Comparison of ENCODE assay signal across 18 mouse cellular contexts in genomic region chr5:77143076-77143475, GRCm38 (mm10). TPM values are rescaled to one million over a fixed set of nuclear protein-coding genes. Genes with fewer than 3 reads are reported as not detected.
A peak's percentile ranks its signal among the peaks of the same experiment; 100 is the strongest.
DNase-seq lines count a peak whose midpoint lies in the region; ATAC-seq and TF ChIP-seq lines count a peak whose summit lies in the region.
"Had no signal": no experiment of that assay in that cellular context is flagged by ENCODE, and none has a peak within 500 bp of the region (broad histone marks: within the 10 kb centered on the region; RNA-seq: fewer than 3 reads in every experiment).

No protein-coding gene starts in this region.

- peak in 1 of 2 experiments; percentile 61 for DNase-seq in heart, adult 2 months
- peak; percentile 11 for DNase-seq in hindbrain, postnatal 0 days (ENCODE audit: low spot score)
- peak; percentile 30 to 55 for DNase-seq in heart, postnatal 14 days
- DNase-seq in B cell, adult 2 months, result no peak
- DNase-seq: adrenal gland, adult 8-10 months; cerebellum, adult 11 months; cerebellum, adult 8-10 months; cerebellum, postnatal 14 days; embryo, embryonic 11 days; kidney, adult 11 months had no signal

- peaks cover 2% of the 10 kb centered on the region; the same call in 1 of the 2 replicates for H3K4me1 ChIP-seq in heart, adult 2 months (ENCODE audit: control insufficient read depth, insufficient read depth, low read length)
- H3K4me1 ChIP-seq in heart, embryonic 11.5 days (ENCODE audit: control insufficient read depth, insufficient read depth, low read length), result peaks cover 3% of the 10 kb centered on the region; the same call in 1 of the 2 replicates
- H3K4me1 ChIP-seq in hindbrain, postnatal 0 days (ENCODE audit: insufficient read depth, low read length), result no peaks in the 10 kb centered on the region
- peaks cover 3% of the 10 kb centered on the region for H3K4me1 ChIP-seq in hindbrain, embryonic 12.5 days
- peaks cover 25% of the 10 kb centered on the region for H3K4me1 ChIP-seq in heart, embryonic 15.5 days (replicated peaks)

- H3K9ac ChIP-seq in heart, adult 2 months (ENCODE audit: low read depth, low read length), result no peak overlapping the region
- no peak overlapping the region for H3K9ac ChIP-seq in heart, embryonic 11.5 days (ENCODE audit: low read depth, low read length)
- H3K9ac ChIP-seq in hindbrain, postnatal 0 days (replicated peaks; ENCODE audit: low read length), result no peak overlapping the region
- H3K9ac ChIP-seq in hindbrain, embryonic 12.5 days, result no peak overlapping the region
- H3K9ac ChIP-seq in heart, embryonic 15.5 days, result no peak overlapping the region
- H3K9ac ChIP-seq: embryonic facial prominence, embryonic 15.5 days had no signal

- ATAC-seq in heart, embryonic 11.5 days (replicated peaks; ENCODE audit: insufficient number of reproducible peaks, low FRiP score, low TSS enrichment), result no peak
- ATAC-seq in hindbrain, postnatal 0 days, result no peak
- no peak for ATAC-seq in hindbrain, embryonic 12.5 days (ENCODE audit: low FRiP score)
- 0 out of 2 replicates have a peak, but pooled peaks have one; percentile 31 for ATAC-seq in heart, embryonic 15.5 days (replicated peaks; ENCODE audit: insufficient number of reproducible peaks, insufficient read depth, low FRiP score, low read depth)
- ATAC-seq: forebrain, embryonic 14.5 days; hindbrain, embryonic 16.5 days had no signal

- H3K79me2 ChIP-seq in heart, adult 2 months (replicated peaks; ENCODE audit: control insufficient read depth, insufficient read depth, low read length), result no peaks in the 10 kb centered on the region

- no peak for TF ChIP-seq POLR2A in heart, adult 2 months (IDR thresholded peaks at IDR 0.05; ENCODE audit: insufficient read depth, low read depth, low read length)

- H3K9me3 ChIP-seq in heart, embryonic 11.5 days (replicated peaks; ENCODE audit: control insufficient read depth, low read length), result no peaks in the 10 kb centered on the region
- H3K9me3 ChIP-seq in hindbrain, postnatal 0 days (ENCODE audit: low read length), result no peaks in the 10 kb centered on the region
- no peaks in the 10 kb centered on the region for H3K9me3 ChIP-seq in hindbrain, embryonic 12.5 days (replicated peaks)
- H3K9me3 ChIP-seq in heart, embryonic 15.5 days (replicated peaks), result no peaks in the 10 kb centered on the region
- H3K9me3 ChIP-seq: embryonic facial prominence, embryonic 15.5 days; forebrain, embryonic 10.5 days had no signal

- H3K27ac ChIP-seq in heart, adult 2 months, result peak overlapping the region; percentile 72
- H3K27ac ChIP-seq in heart, embryonic 11.5 days (ENCODE audit: low read depth, low read length), result no peak overlapping the region
- no peak overlapping the region for H3K27ac ChIP-seq in hindbrain, postnatal 0 days
- H3K27ac ChIP-seq in hindbrain, embryonic 12.5 days, result no peak overlapping the region
- H3K27ac ChIP-seq in heart, embryonic 15.5 days, result 0 out of 2 replicates have a peak overlapping the region, but pooled peaks have one; percentile 22
- H3K27ac ChIP-seq: embryonic facial prominence, embryonic 15.5 days; forebrain, embryonic 10.5 days had no signal

- intact Hi-C loops in heart, adult 2 months (cut with DNase I), result no loop called here
- intact Hi-C loops in heart, postnatal 14 days (cut with DNase I), result no loop called here

- 46% methylated on average over 3 of the region's 3 CpGs for WGBS in heart, adult 2 months
- WGBS in heart, embryonic 11.5 days (ENCODE audit: insufficient replicate concordance), result 64% methylated on average over 3 of the region's 3 CpGs
- 72% methylated on average over 3 of the region's 3 CpGs for WGBS in hindbrain, postnatal 0 days
- 88% methylated on average over 3 of the region's 3 CpGs for WGBS in hindbrain, embryonic 12.5 days
- 48% methylated on average over 3 of the region's 3 CpGs for WGBS in heart, embryonic 15.5 days

- TF ChIP-seq EP300 in heart, adult 2 months (IDR thresholded peaks at IDR 0.05; ENCODE audit: insufficient read depth, low read depth, low read length), result peak; percentile 73

- no peaks in the 10 kb centered on the region for H3K27me3 ChIP-seq in heart, adult 2 months (ENCODE audit: control insufficient read depth, insufficient read depth, low read length)
- no peaks in the 10 kb centered on the region for H3K27me3 ChIP-seq in heart, embryonic 11.5 days (ENCODE audit: control insufficient read depth, insufficient read depth, low read length)
- no peaks in the 10 kb centered on the region for H3K27me3 ChIP-seq in hindbrain, postnatal 0 days (ENCODE audit: insufficient read depth, low read length)
- no peaks in the 10 kb centered on the region for H3K27me3 ChIP-seq in hindbrain, embryonic 12.5 days
- H3K27me3 ChIP-seq in heart, embryonic 15.5 days, result no peaks in the 10 kb centered on the region
- H3K27me3 ChIP-seq: embryonic facial prominence, embryonic 15.5 days had no signal

- no peaks in the 10 kb centered on the region for H3K36me3 ChIP-seq in heart, adult 2 months (ENCODE audit: control insufficient read depth, insufficient read depth, low read length)
- no peaks in the 10 kb centered on the region for H3K36me3 ChIP-seq in heart, embryonic 11.5 days (ENCODE audit: control insufficient read depth, insufficient read depth, low read length)
- H3K36me3 ChIP-seq in hindbrain, postnatal 0 days (ENCODE audit: insufficient read depth, low read length), result no peaks in the 10 kb centered on the region
- H3K36me3 ChIP-seq in hindbrain, embryonic 12.5 days, result no peaks in the 10 kb centered on the region
- no peaks in the 10 kb centered on the region for H3K36me3 ChIP-seq in heart, embryonic 15.5 days
- H3K36me3 ChIP-seq: embryonic facial prominence, embryonic 15.5 days; forebrain, embryonic 10.5 days had no signal

- H3K4me3 ChIP-seq in heart, adult 2 months, result no peak overlapping the region
- H3K4me3 ChIP-seq in heart, embryonic 11.5 days (ENCODE audit: low read depth, low read length), result no peak overlapping the region
- H3K4me3 ChIP-seq in hindbrain, postnatal 0 days (ENCODE audit: low read length), result no peak overlapping the region
- no peak overlapping the region for H3K4me3 ChIP-seq in hindbrain, embryonic 12.5 days
- no peak overlapping the region for H3K4me3 ChIP-seq in heart, embryonic 15.5 days
- H3K4me3 ChIP-seq: embryonic facial prominence, embryonic 15.5 days; erythroblast, embryonic 14.5 days; forebrain, embryonic 10.5 days had no signal

- no peak for TF ChIP-seq CTCF in heart, adult 2 months (IDR thresholded peaks at IDR 0.05)
- TF ChIP-seq CTCF in hindbrain, postnatal 0 days (IDR thresholded peaks at IDR 0.05; ENCODE audit: low read depth), result no peak

- H3K4me2 ChIP-seq in heart, embryonic 11.5 days, result no peak overlapping the region
- no peak overlapping the region for H3K4me2 ChIP-seq in hindbrain, postnatal 0 days (ENCODE audit: low read depth, low read length)
- H3K4me2 ChIP-seq in hindbrain, embryonic 12.5 days (replicated peaks), result no peak overlapping the region
- no peak overlapping the region for H3K4me2 ChIP-seq in heart, embryonic 15.5 days
- H3K4me2 ChIP-seq: embryonic facial prominence, embryonic 15.5 days had no signal

RNA-seq across cellular contexts. Expression of gene Hopx, which starts 28.2 kb away (rescaled TPM):
- total RNA-seq in heart, adult 2 months (2021), result 100 to 1,000 TPM; 367 to 385 TPM
- polyA plus RNA-seq in heart, adult 2 months (2012; rRNA removed), result 284 and 285 TPM in 2 replicates
- 13.0 and 19.7 TPM in 2 replicates for polyA plus RNA-seq in heart, embryonic 11.5 days (2014; fragmentation: Nextera tagmentation; extraction: Ambion mirVana)
- total RNA-seq in hindbrain, postnatal 0 days (2014; rRNA removed), result 69.6 and 94.8 TPM in 2 replicates
- 7.3 and 10.3 TPM in 2 replicates for polyA plus RNA-seq in hindbrain, postnatal 0 days (2015; fragmentation: Nextera tagmentation; extraction: Ambion mirVana)
- polyA plus RNA-seq in hindbrain, embryonic 12.5 days (2016; fragmentation: Nextera tagmentation; extraction: Ambion mirVana), result 1.6 and 2.8 TPM in 2 replicates
- 16.0 and 23.6 TPM in 2 replicates for polyA plus RNA-seq in heart, embryonic 15.5 days (2015; fragmentation: Nextera tagmentation; extraction: Ambion mirVana)
- 100 to 1,000 TPM; 496 to 513 TPM for total RNA-seq in heart, postnatal 14 days (2021)

Comparison
In these comparisons a context has a peak if more than half of its experiments do, and no peak if none do; other contexts are left out.
1. H3K27ac ChIP-seq: peak in heart, adult 2 months (single experiment) and heart, embryonic 15.5 days (single experiment); none in heart, embryonic 11.5 days (single experiment), hindbrain, postnatal 0 days (single experiment) and hindbrain, embryonic 12.5 days (single experiment).
2. RNA of gene Hopx, which starts 28.2 kb away (polyA plus RNA-seq): 284 to 285 TPM in heart, adult 2 months; 16.0 to 23.6 TPM in heart, embryonic 15.5 days, 13.0 to 19.7 TPM in heart, embryonic 11.5 days, 7.3 to 10.3 TPM in hindbrain, postnatal 0 days and 1.6 to 2.8 TPM in hindbrain, embryonic 12.5 days; every median in the first group is over 10 times any median in the second.
3. DNase-seq: peak in hindbrain, postnatal 0 days (single experiment) and heart, postnatal 14 days (2 of 2); none in B cell, adult 2 months (0 of 2).